Mouse (Mus musculus): ENCODE results near the gene Nuak2.

DNA sequence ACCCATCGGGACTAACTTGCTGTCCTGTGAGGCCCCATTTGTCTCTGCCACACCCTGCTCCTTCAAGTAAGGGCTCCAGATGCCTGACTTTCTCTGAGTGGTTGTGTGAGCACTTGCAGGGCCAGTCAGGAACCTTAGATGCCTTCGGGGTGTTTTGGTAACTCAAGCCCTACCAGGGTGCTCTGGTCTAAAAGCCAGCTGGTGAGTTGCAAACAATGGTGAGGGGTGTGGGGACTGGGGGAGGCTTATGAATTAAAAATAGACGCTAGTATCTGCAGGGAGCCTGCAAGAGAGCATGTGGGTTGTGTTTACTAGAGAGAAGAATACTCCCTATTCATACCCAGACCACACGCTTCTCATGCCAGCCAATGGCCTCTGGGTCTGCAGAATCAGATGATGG is 59.3 kb downstream of the Nuak2 start:
- TF ChIP-seq CTCF (IDR thresholded peaks at IDR 0.05; ENCODE audit: extremely low read depth, insufficient read depth, low read length) (no peak), POLR2A (IDR thresholded peaks at IDR 0.05; ENCODE audit: extremely low read depth, insufficient read depth, low read length) (no peak)

Data from cortical plate, adult 2 months (tissue).